Mouse (Mus musculus): Measurements from ENCODE around the gene Prpsap1. TPM values are rescaled to one million over a fixed set of nuclear protein-coding genes. Genes with fewer than 3 reads are reported as not detected.

The Prpsap1 gene
- polyA plus RNA-seq, 1 experiment from 2014 or later, result 89.5 TPM

DNA sequence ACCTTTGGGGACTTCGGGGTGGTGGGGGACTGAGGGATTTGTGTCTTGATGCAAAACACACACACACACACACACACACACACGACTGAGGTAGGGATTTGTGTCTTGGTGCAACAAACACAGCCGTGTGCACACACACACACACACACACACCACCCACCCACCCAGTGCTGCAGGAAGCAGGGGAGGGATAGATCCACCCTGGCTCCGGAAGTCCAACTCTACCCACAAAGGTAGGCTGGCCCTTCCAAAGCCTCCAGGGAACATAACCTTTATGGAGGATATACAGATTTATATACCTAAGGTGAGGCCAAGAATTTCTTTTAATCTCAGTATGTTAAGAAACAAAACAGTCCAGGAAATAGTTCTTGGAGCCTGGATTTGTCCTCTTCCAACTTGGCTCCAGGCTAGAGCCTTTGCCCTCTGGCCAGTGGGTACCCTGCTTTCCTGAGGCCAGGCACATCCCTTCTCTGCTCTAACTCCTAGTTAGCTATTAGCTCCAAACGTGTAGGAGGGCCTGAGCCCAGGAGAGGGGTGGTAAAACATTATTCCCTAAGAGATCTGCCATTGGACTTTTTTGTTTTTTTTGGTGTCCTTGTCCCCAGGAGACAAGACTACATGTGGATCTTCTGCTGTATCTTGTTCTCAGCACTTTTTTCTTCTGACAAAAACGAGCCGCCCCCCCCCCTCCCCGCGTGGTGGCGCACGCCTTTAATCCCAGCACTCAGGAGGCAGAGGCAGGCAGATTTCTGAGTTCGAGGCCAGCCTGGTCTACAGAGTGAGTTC is 58.8 kb downstream of the Prpsap1 start:
- H3K4me1 ChIP-seq (ENCODE audit: insufficient read depth, low read depth, low read length), result peaks cover 11% of the 10 kb centered on the region; the same call in 1 of the 2 replicates
- H3K4me2 ChIP-seq (replicated peaks; ENCODE audit: low read depth, low read length), result peak overlapping the region; percentile 75
- no peaks in the 10 kb centered on the region for H3K27me3 ChIP-seq (replicated peaks; ENCODE audit: insufficient read depth, low read length)
- H3K9ac ChIP-seq (replicated peaks; ENCODE audit: low read depth), result peak overlapping the region; percentile 87
- H3K27ac ChIP-seq (ENCODE audit: low read length), result peak overlapping the region; percentile 97
- no peak for ATAC-seq
- TF ChIP-seq EP300 (IDR thresholded peaks at IDR 0.05) (no peak), CTCF (IDR thresholded peaks at IDR 0.05) (no peak)
- peak overlapping the region; percentile 74 for H3K4me3 ChIP-seq (ENCODE audit: low read depth, low read length)
- DNase-seq (ENCODE audit: low spot score), result peak; percentile 51
- peaks cover 11% of the 10 kb centered on the region; the same call in 1 of the 2 replicates for H3K36me3 ChIP-seq (ENCODE audit: insufficient read depth, low read length)
- no peaks in the 10 kb centered on the region for H3K9me3 ChIP-seq (ENCODE audit: low read length)
- WGBS, result 40% methylated on average over 12 of the region's 12 CpGs

DNA sequence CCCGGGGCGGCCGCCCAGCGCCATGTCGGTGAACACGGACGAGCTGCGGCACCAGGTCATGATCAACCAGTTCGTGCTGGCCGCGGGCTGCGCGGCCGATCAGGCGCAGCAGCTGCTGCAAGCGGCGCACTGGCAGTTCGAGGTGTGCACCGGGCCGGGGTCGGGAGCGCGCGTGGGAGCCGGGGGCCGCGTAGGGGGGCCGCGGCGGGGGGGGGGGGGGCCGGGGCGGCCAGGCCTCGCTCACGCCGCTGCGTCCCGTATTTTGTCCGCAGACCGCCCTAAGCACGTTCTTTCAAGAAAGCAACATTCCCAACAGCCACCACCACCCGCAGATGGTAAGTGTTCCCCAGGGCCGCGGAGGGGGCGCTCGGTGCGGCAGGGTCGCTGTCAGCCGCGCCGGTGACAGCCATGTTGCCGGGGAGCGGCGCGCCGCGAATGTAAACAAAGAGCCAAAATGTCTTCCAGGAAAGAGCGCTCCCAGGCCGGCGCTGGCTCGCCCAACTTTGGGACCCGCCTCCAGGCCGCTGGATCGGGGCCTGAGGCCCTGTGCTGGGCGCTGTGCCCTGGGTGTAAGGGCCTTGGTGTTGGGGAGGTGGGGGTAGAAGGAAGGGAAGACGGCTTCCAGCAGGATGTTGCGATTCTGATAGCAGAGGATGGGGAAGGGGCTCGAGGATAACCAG is 59.6 kb downstream of the Prpsap1 start:
- H3K27ac ChIP-seq (ENCODE audit: low read length), result peak overlapping the region; percentile 97
- peaks cover 11% of the 10 kb centered on the region; the same call in 1 of the 2 replicates for H3K36me3 ChIP-seq (ENCODE audit: insufficient read depth, low read length)
- WGBS, result 1% methylated on average over 27 of the region's 67 CpGs
- peaks cover 11% of the 10 kb centered on the region; the same call in 1 of the 2 replicates for H3K4me1 ChIP-seq (ENCODE audit: insufficient read depth, low read depth, low read length)
- H3K9me3 ChIP-seq (ENCODE audit: low read length), result no peaks in the 10 kb centered on the region
- ATAC-seq (peak; percentile 23), DNase-seq (ENCODE audit: low spot score) (peak; percentile 87)
- no peaks in the 10 kb centered on the region for H3K27me3 ChIP-seq (replicated peaks; ENCODE audit: insufficient read depth, low read length)
- peak overlapping the region; percentile 75 for H3K4me2 ChIP-seq (replicated peaks; ENCODE audit: low read depth, low read length)
- peak overlapping the region; percentile 87 for H3K9ac ChIP-seq (replicated peaks; ENCODE audit: low read depth)
- TF ChIP-seq CTCF (IDR thresholded peaks at IDR 0.05), result 0 out of 2 replicates have a peak, but pooled peaks have one; percentile 4
- no peak for TF ChIP-seq EP300 (IDR thresholded peaks at IDR 0.05)
- H3K4me3 ChIP-seq (ENCODE audit: low read depth, low read length), result peak overlapping the region; percentile 74

DNA sequence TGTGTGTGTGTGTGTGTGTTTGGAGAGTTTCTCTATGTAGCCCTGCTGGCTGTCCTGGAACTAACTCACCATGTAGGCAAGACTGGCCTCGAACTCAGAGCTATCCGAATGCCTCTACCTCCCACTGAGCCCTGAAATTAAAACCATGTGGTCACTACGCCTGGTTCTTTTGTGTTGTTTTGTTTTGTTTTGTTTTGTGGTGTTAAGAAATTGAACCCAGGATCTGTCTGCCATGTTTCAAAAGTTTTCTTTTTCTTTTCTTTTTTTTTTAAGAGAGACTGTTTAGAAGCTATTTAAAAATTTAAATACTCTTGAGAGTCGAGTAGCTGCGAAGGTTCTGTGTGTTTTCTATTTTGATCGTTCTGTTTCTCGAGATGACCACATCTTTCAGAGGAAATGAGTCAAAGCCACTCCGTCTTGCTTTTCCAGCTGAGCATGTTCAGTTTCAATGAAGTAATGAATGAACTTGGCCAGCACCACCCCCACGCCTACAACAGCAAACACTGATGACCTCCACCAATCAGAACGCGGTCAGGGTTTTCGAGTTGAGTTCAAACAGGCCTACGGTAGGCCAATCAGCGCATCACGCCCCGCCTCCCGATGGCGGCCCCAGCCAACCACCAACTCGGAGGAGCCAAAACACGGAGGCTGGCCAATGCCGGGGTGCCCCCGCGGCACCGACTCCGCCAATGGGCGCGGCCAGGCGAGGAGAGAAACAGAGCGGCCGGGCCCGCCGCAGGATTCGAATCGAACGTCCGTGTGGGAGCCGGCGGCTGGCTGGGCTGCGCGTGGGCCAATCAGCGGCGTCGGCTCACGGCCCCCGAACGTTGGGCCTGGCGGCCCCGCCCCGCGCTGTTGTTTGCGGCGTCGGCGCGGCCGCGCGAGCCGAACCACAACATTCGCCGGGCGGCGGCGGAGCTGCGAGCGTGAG is 60.4 kb downstream of the Prpsap1 start, which contains the start of gene Ubald2:
TSS of gene Ubald2 (plus strand) at position 739 of the 931 bp plus-strand sequence.
- TF ChIP-seq EP300 (IDR thresholded peaks at IDR 0.05) (peak; percentile 60), CTCF (IDR thresholded peaks at IDR 0.05) (no peak)
- H3K27me3 ChIP-seq (replicated peaks; ENCODE audit: insufficient read depth, low read length), result no peaks in the 10 kb centered on the region
- 4% methylated on average over 44 of the region's 66 CpGs for WGBS
- peak within 1 kb of the TSS; percentile 75 for H3K4me2 ChIP-seq (replicated peaks; ENCODE audit: low read depth, low read length)
- peak within 1 kb of the TSS; percentile 97 for H3K27ac ChIP-seq (ENCODE audit: low read length)
- DNase-seq (ENCODE audit: low spot score), result peak; percentile 100
- peak; percentile 95 for ATAC-seq
- H3K4me3 ChIP-seq (ENCODE audit: low read depth, low read length), result peak within 1 kb of the TSS; percentile 74
- no peaks in the 10 kb centered on the region for H3K9me3 ChIP-seq (ENCODE audit: low read length)
- peak within 1 kb of the TSS; percentile 87 for H3K9ac ChIP-seq (replicated peaks; ENCODE audit: low read depth)
- H3K36me3 ChIP-seq (ENCODE audit: insufficient read depth, low read length), result peaks cover 7% of the 10 kb centered on the region; the same call in 1 of the 2 replicates
- H3K4me1 ChIP-seq (ENCODE audit: insufficient read depth, low read depth, low read length), result peaks cover 11% of the 10 kb centered on the region; the same call in 1 of the 2 replicates

DNA sequence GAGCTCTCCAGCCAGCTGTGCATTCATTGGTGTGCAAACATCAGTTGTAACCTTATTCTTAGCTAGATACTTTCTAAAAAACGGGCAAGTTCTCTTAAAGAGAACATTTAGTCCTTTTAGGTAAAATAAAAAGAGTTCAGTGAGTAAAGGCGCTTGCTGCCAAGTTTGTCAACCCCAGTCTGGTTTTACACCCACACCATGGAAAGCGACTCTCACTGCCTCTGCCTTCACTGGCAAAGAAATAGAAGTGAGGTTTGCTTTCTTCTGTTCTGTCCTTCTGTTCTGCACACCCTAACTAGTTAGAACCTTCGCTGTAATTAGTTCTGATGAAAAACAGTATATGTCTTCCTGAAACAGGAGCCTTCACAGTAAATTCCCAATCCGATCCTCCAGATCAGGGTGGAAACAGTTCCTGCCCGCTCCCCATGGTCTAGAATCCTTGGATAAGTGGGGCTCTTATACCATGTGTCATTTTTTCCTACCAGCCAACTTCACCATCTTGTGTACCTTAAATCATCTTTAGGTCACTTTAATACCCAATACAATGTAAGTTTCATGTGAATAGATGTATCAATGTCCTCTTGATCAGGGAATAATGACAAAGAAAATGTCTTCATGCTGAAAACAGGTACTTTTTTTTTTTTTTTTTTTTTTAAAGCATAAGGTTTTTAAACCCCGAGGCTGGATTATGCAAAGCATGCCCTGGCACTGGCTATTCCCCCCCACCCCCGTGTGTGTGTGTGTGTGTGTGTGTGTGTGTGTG is 61.2 kb downstream of the Prpsap1 start:
- Histone ChIP-seq H3K4me2 (replicated peaks; ENCODE audit: low read depth, low read length) (0 out of 2 replicates have a peak overlapping the region, but pooled peaks have one; percentile 35), H3K4me1 (ENCODE audit: insufficient read depth, low read depth, low read length) (peaks cover 14% of the 10 kb centered on the region; the same call in 1 of the 2 replicates), H3K4me3 (ENCODE audit: low read depth, low read length) (no peak overlapping the region), H3K27me3 (replicated peaks; ENCODE audit: insufficient read depth, low read length) (no peaks in the 10 kb centered on the region), H3K36me3 (ENCODE audit: insufficient read depth, low read length) (peaks cover 5% of the 10 kb centered on the region; the same call in 1 of the 2 replicates), H3K9me3 (ENCODE audit: low read length) (no peaks in the 10 kb centered on the region), H3K27ac (ENCODE audit: low read length) (peak overlapping the region; percentile 20; the same call in 1 of the 2 replicates), H3K9ac (replicated peaks; ENCODE audit: low read depth) (no peak overlapping the region)
- DNase-seq (ENCODE audit: low spot score) (no peak), ATAC-seq (no peak)
- 53% methylated on average over 8 of the region's 8 CpGs for WGBS
- TF ChIP-seq EP300 (IDR thresholded peaks at IDR 0.05), result no peak
- no peak for TF ChIP-seq CTCF (IDR thresholded peaks at IDR 0.05)

DNA sequence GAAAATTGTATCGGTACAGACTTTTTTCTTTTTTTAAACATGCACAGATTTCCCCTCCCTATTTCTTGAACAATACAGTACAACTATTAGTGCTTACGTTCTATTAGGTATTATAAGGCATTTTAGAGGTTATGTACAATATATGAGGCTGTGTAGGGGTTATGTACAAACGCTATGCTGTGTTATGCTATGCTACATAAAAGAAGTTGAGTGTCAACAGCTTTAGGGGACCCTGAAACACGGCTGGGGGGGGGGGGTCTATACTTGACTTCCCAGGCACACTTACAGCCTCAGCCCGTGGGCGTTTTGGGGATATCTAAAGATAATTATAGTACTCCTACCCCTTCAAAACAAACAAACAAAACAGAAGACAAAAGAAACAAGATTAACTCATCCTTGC is 61.9 kb downstream of the Prpsap1 start:
- H3K27ac ChIP-seq (ENCODE audit: low read length), result no peak overlapping the region
- DNase-seq (ENCODE audit: low spot score), result no peak
- no peak overlapping the region for H3K4me2 ChIP-seq (replicated peaks; ENCODE audit: low read depth, low read length)
- ATAC-seq, result no peak
- no peaks in the 10 kb centered on the region for H3K36me3 ChIP-seq (ENCODE audit: insufficient read depth, low read length)
- H3K4me1 ChIP-seq (ENCODE audit: insufficient read depth, low read depth, low read length), result peaks cover 12% of the 10 kb centered on the region; the same call in 1 of the 2 replicates
- no peak overlapping the region for H3K9ac ChIP-seq (replicated peaks; ENCODE audit: low read depth)
- no peak overlapping the region for H3K4me3 ChIP-seq (ENCODE audit: low read depth, low read length)
- WGBS, result 45% methylated on average over 6 of the region's 6 CpGs
- no peaks in the 10 kb centered on the region for H3K27me3 ChIP-seq (replicated peaks; ENCODE audit: insufficient read depth, low read length)
- H3K9me3 ChIP-seq (ENCODE audit: low read length), result no peaks in the 10 kb centered on the region
- TF ChIP-seq EP300 (IDR thresholded peaks at IDR 0.05) (no peak), CTCF (IDR thresholded peaks at IDR 0.05) (no peak)

Measured in lung, postnatal 0 days (tissue).